Mouse (Mus musculus): ENCODE data around the gene Mical3.

Gene Mical3

DNA sequence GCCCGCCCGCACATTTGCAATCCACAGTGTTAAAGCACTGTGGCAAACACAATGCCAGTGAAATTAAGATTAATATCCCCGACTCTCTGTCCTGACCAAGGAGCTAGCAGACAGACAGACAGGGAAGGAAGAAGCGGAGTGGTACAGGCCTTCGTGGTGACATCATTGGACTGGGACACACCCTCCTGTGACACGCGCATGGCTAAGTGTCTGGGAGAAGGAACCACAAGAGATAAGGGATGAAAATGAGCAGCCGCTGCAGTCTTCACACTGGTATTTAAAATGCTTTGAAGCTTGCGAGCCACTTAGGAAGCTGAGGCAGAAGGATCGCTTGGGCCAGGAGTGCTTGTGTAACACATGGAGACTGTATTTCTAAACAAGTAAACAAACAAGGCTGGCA is 143.6 kb downstream of the Mical3 start:
- in situ Hi-C loops (cut with MboI; ENCODE audit: unreplicated experiment in 2 of 2), result loop anchor here in 1 of 2 experiments (25.0 kb wide), 1 partner anchor 375 kb away; no protein-coding TSS in a partner anchor

DNA sequence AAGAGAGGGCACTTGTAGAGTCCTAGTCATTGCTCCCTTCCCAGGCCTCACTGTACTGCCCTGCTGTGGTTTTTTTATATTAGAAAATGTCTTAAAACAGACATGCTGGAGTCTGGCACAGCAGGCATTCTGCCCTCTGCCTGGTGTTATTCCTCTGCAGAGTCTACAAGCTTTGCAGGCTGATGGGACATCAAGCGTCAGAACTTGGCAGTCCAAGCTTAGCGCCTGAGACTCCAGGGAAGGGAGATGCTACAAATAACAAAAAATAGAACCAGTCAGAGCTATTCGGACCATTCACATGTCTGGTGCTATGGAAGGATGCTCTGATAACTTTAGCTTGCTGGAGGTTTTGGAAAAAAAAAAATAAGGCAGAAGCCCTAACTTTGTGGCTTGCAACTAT is 144.6 kb downstream of the Mical3 start:
- in situ Hi-C loops (cut with MboI; ENCODE audit: unreplicated experiment in 2 of 2), result loop anchor here in 1 of 2 experiments (25.0 kb wide), 1 partner anchor 376 kb away; no protein-coding TSS in a partner anchor

- in situ Hi-C loops (cut with MboI; ENCODE audit: unreplicated experiment in 2 of 2), result loop anchor here in 1 of 2 experiments (25.0 kb wide), 1 partner anchor 380 kb away; no protein-coding TSS in a partner anchor
Measured at GRCm38 (mm10) chr6:120982314-120982713, 148.5 kb downstream of the Mical3 start.

- in situ Hi-C loops (cut with MboI; ENCODE audit: unreplicated experiment in 2 of 2), result loop anchor here in 1 of 2 experiments (25.0 kb wide), 1 partner anchor 381 kb away; no protein-coding TSS in a partner anchor
Measured at GRCm38 (mm10) chr6:120981537-120981936, 149.3 kb downstream of the Mical3 start.

DNA sequence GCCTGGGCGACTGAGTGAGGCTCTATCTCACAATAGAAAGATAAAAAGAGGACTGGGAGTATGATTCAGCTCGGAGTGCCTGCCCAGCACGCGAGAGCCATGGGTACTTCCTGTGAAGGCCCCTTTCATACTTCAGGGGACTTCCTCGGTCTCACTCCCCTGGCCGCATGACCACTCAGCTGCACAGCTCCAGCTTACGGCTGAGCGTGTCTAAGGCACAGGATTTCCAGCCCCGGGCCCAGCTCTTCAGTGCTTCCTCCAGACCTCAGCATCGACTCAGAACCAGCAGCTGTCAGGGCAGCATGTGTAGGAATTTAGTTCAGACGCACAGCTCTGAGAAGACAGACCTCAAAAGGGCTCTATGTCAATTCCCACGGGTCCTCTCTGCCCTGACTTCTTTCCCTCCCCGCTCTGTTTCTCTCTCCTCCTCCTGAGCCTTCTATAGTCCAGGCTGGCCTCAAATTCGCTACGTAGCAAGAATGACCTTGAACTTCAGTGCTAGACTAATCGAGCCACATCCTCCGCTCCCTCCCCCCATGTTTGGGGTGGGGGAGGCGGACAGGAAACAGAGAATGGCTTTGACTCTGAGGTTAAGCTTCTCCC is 152.7 kb downstream of the Mical3 start:
- in situ Hi-C loops (cut with MboI; ENCODE audit: unreplicated experiment in 2 of 2), result loop anchor here in 1 of 2 experiments (5.0 to 25.0 kb wide), 2 partner anchors 154 to 384 kb away; partner anchors contain the start of gene Mical3

DNA sequence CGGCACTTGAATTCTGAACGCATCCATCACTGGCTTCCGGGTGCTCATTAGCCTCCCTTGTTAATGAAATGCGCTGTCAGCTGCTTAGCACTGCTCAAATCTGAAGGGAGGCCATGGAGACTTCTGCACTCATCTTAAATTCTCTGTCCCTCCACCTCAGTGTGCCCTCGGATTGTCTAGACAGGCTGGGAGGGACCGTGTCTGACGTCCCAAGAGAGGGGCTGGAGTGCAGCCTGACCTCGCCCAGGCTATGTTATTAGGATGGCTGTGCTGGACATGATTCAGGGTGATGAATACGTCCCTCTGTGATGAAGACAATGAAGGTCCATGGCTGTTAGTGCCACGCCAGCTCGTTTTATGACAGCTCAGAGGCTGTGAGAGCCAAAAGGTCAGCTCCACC is 153.8 kb downstream of the Mical3 start:
- in situ Hi-C loops (cut with MboI; ENCODE audit: unreplicated experiment in 2 of 2), result loop anchor here in 1 of 2 experiments (5.0 to 25.0 kb wide), 2 partner anchors 155 to 385 kb away; partner anchors contain the start of gene Mical3

DNA sequence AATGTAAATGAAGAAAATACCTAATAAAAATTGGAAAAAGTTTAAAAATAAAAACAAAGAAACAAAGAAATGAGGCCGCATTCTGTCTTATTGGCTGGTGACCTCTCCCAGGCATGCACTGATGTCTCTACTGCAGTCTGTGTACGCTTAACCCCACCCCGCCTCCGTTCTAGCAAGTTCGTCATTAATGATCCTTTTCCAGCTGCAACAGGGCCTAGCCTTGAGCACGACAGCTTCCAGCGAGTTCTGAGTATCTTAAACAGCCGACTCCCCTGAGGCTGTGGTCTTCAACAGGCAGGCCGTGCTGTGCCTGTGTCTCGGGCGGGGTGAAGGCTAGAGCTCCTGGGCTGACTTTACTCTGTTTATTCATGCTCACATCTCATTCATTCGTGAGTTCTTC is 154.7 kb downstream of the Mical3 start:
- in situ Hi-C loops (cut with MboI; ENCODE audit: unreplicated experiment in 2 of 2), result loop anchor here in 1 of 2 experiments (5.0 to 25.0 kb wide), 2 partner anchors 156 to 386 kb away; partner anchors contain the start of gene Mical3

DNA sequence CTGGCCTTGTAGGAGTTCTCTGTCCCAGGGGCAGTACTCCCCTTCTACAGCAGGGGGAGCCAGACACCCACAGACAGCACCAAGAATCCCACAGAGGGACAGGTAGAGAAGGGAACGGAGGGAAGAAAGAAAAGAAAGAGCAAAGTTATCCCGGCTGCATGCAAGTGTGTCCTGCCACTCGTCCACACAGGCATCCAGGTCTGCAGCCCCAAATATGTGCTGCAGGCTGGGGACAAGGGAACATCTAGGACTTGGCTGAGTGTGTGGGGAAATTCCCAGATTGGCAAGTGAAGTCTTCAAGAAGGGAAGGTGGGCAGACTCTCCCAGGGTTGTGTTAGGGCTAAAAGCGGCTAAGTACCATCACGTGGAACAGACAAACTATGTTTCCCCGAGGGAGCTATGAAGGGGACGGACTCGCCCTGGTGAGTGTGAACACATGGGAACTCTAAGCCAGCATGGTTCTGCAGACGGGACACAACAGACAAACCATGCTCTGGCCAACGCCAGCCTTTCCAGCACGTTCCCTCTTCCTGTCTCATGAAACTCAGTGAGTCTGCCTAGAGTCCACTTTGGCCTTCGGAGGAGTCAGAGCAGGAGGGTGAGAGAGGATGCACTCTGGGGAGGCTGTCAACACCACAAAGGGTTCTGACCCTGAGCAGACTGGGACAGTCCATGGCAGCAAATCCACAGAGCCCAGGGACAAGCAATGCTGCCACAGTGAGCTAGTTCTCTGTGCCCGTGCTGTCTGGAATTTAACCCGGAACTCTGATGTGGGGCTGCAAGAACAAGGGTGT is 158.8 kb downstream of the Mical3 start:
- in situ Hi-C loops (cut with MboI; ENCODE audit: unreplicated experiment in 2 of 2), result loop anchor here (5.0 to 25.0 kb wide), 3 partner anchors 160 to 565 kb away; partner anchors contain the start of gene Mical3 (in 1 of the 2)

- in situ Hi-C loops (cut with MboI; ENCODE audit: unreplicated experiment in 2 of 2), result loop anchor here (5.0 to 25.0 kb wide), 3 partner anchors 161 to 566 kb away; partner anchors contain the start of gene Mical3 (in 1 of the 2)
Measured at GRCm38 (mm10) chr6:120970939-120971796, 159.6 kb downstream of the Mical3 start.

DNA sequence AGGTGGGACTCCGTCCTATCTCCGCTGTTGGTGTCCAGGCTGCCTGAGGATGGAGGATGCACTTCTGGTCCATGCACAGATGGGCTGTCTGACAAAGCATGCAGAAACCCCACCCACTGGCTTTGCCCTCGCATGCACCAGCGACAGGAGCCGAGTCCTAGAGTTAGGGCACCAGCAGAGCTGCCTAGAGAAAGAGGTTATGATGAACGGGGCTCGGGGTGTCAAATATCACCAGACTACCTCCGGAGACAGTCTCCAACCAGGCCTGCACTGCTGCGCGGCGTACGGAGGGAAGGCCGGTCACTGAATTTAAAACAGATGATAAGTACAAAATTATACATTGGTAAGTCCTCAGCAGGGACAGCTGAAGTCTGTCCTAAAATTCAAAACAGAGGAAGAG is 165.0 kb downstream of the Mical3 start:
- in situ Hi-C loops (cut with MboI; ENCODE audit: unreplicated experiment in 2 of 2), result loop anchor here in 1 of 2 experiments (25.0 kb wide), 1 partner anchor 571 kb away; no protein-coding TSS in a partner anchor

GRCm38 (mm10) chr6:120964179-120964578 is 166.6 kb downstream of the Mical3 start:
- in situ Hi-C loops (cut with MboI; ENCODE audit: unreplicated experiment in 2 of 2), result loop anchor here in 1 of 2 experiments (25.0 kb wide), 1 partner anchor 573 kb away; no protein-coding TSS in a partner anchor

GRCm38 (mm10) chr6:120960338-120961030 is 170.3 kb downstream of the Mical3 start:
- in situ Hi-C loops (cut with MboI; ENCODE audit: unreplicated experiment in 2 of 2), result loop anchor here in 1 of 2 experiments (25.0 kb wide), 1 partner anchor 577 kb away; no protein-coding TSS in a partner anchor

DNA sequence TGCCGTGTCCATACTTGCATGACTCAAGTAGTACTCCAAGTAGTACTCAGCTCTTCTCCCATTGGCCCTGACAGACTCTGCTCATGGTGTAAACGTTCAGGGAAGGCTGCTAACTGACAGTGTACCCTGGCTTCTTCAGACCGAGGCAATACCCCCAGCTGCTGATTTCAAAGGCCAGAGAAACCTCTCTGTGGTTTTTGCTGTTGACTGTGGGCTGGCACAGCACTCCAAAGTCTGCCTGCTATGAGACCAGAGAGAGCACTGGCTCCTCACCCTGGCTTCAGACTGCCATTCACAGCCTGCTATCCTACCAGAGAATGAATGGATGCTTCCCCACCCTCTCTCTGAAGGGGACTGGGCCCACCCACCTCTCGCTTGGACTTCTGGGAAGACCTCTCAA is 173.5 kb downstream of the Mical3 start:
- in situ Hi-C loops (cut with MboI; ENCODE audit: unreplicated experiment in 2 of 2), result loop anchor here (5.0 to 25.0 kb wide), 2 partner anchors 55 to 580 kb away; no protein-coding TSS in a partner anchor

DNA sequence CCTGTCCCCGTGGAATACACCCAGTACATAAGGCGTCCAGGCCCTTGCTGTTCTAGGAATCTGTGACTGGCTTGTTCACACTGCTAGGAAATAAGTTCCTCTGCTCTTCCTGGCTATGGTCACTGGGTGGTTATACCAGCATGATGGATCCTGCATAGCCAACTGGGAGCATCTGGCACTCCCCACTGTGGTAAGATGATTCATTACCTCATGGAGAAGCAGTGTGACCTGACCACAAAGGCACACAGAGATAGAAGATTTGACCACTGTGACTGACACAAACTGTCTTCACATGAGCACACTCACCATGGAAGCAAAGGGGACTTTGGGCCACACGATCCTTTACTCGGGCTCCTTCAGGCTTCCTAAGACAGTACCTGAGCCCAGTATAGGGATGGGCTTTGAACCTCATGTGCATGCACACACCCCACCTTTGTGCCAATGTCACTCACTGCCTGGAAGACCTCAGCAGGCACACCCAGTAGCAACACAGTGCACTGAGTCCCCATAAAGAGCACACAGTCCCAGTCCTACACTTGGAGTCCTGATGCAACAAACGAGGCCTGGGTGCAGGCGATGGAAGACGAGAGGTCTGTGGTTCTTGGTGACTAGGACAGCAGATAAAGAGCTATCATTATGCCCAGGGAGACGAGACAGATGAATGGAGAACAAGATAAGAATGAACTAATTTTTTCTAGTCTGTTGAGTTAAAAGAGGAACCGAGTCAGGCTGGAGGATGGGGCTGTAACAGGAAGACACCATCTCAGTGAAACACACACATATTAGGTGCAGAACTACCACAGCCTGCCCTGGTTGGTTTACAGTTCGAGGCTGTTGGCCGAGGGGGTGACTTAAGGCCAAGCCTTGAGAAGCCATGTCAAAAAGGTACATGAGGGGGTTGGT is 174.3 kb downstream of the Mical3 start:
- in situ Hi-C loops (cut with MboI; ENCODE audit: unreplicated experiment in 2 of 2), result loop anchor here (5.0 to 25.0 kb wide), 2 partner anchors 54 to 581 kb away; no protein-coding TSS in a partner anchor

DNA sequence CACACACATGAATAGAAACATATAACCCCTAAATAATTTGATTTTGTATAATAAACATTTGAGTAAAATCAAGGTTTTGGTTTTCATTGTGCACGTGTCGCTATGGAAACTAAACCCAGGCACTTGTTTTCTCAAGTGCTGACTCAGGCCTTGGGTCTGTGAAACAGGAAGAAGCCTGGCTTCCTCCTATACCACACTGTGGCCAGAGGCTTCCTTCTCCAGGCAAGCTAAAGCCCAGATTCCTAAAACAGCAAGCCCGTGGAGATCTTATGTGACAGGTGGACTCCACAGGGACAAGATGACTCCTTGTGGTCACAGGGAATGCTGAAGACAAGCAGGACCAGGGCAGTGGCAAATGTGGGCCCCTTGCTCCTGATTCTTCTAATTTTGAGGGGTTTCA is 175.6 kb downstream of the Mical3 start:
- in situ Hi-C loops (cut with MboI; ENCODE audit: unreplicated experiment in 2 of 2), result loop anchor here (5.0 to 25.0 kb wide), 2 partner anchors 53 to 582 kb away; no protein-coding TSS in a partner anchor

DNA sequence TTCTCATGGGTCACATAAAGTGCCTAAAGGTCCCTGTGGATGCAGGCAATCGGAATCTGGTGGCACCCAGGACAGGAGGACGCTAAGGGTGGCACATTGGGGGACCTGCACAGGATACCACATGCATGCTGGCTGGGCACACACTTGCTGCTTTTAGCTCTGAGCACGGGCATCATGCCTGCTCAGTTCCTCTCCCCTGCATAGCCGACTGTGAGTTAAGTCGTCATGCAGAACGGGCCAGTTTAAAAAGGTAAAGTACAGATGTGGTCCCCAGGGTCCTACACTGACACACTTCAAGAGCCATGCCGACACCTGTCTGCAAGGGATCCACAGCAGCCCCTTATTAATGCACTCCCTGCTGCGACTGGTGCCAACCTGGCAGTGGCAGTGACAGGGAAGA is 176.6 kb downstream of the Mical3 start:
- in situ Hi-C loops (cut with MboI; ENCODE audit: unreplicated experiment in 2 of 2), result loop anchor here in 1 of 2 experiments (25.0 kb wide), 1 partner anchor 583 kb away; no protein-coding TSS in a partner anchor

DNA sequence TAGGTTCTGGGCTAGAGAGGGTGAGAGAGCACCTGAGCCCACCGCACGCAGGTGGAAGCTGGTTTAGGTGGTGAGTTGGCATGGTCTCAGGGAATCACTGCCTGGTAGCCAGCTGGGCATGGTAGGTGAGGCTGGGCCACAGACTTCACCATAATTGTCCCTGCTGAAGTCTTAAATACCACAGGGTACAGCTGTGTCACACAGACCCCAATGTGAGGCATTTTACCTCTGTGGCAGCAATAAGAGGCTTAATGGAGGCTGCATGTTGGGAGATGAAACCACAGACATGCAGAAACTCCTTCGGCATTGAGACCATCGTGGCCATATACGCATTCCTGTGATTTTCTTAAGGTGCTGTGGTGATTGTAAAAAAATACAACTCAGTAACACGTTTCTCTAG is 178.3 kb downstream of the Mical3 start:
- in situ Hi-C loops (cut with MboI; ENCODE audit: unreplicated experiment in 2 of 2), result loop anchor here in 1 of 2 experiments (25.0 kb wide), 1 partner anchor 585 kb away; no protein-coding TSS in a partner anchor

- in situ Hi-C loops (cut with MboI; ENCODE audit: unreplicated experiment in 2 of 2), result loop anchor here in 1 of 2 experiments (25.0 kb wide), 1 partner anchor 586 kb away; no protein-coding TSS in a partner anchor
Measured at GRCm38 (mm10) chr6:120951311-120951710, 179.5 kb downstream of the Mical3 start.

Data from v-Abl transformed pro-B cells (cell line).